Mouse (Mus musculus) myocyte (in vitro differentiated cells): ENCODE data around the gene Pitpnb. TPM values are rescaled to one million over a fixed set of nuclear protein-coding genes. Genes with fewer than 3 reads are reported as not detected.

ENCODE experiments used
- H3K27me3 ChIP-seq: one replicate; pipeline ENCODE4 v1.6.1; 2011; ENCODE audit not compliant: control insufficient read depth, insufficient read depth, insufficient read length
- H3K36me3 ChIP-seq: one replicate; pipeline ENCODE4 v1.6.1; 2011; ENCODE audit not compliant: control insufficient read depth, insufficient read depth
- H3K4me2 ChIP-seq: one replicate; pipeline ENCODE4 v1.6.1; 2011; ENCODE audit warnings: low read depth, control low read depth
- H3K4me3 ChIP-seq: one replicate; pipeline ENCODE4 v1.5.1; 2011; ENCODE audit warnings: mild to moderate bottlenecking, control low read depth, moderate library complexity
- H3K79me2 ChIP-seq: one replicate; pipeline ENCODE4 v1.6.1; 2011; ENCODE audit not compliant: control insufficient read depth, insufficient read depth
- H3ac ChIP-seq: one replicate; pipeline ENCODE4 v1.6.1; 2011; ENCODE audit not compliant: control insufficient read depth, insufficient read length
- CEBPB ChIP-seq: IDR thresholded peaks from 2 replicates; pipeline ENCODE4 v1.6.1; 2011; ENCODE audit warnings: mild to moderate bottlenecking, moderate library complexity; ENCODE audit not compliant: poor library complexity, insufficient read depth, severe bottlenecking
- E2F4 ChIP-seq: IDR thresholded peaks from one replicate; pipeline ENCODE4 v1.6.1; 2011; ENCODE audit warnings: mild to moderate bottlenecking, control low read depth, moderate library complexity; ENCODE audit not compliant: insufficient read depth
- MAX ChIP-seq: IDR thresholded peaks from one replicate; pipeline ENCODE4 v1.6.1; 2011; ENCODE audit warnings: low read depth, mild to moderate bottlenecking, control low read depth
- MYOD1 ChIP-seq, 3 experiments: IDR thresholded peaks; one replicate each; pipeline ENCODE4 v1.6.1; 2011; ENCODE audit warnings: control low read depth in 2 of 3, low read depth in 2 of 3, mild to moderate bottlenecking in 2 of 3, moderate library complexity in 1 of 3; ENCODE audit not compliant: insufficient read length in 2 of 3, control insufficient read depth in 1 of 3
- MYOG ChIP-seq, 3 experiments: IDR thresholded peaks; one replicate each; pipeline ENCODE4 v1.6.1; 2011; ENCODE audit warnings: control low read depth in 2 of 3, low read depth in 2 of 3, mild to moderate bottlenecking in 2 of 3; ENCODE audit not compliant: insufficient read length in 2 of 3, control insufficient read depth in 1 of 3, insufficient read depth in 1 of 3
- POLR2A ChIP-seq: IDR thresholded peaks from one replicate; pipeline ENCODE4 v1.6.1; 2011; ENCODE audit warnings: low read depth, mild to moderate bottlenecking, control low read depth, moderate library complexity; ENCODE audit not compliant: insufficient read length
- POLR2AphosphoS2 ChIP-seq: IDR thresholded peaks from one replicate; pipeline ENCODE4 v1.6.1; 2011; ENCODE audit warnings: low read depth, control low read depth; ENCODE audit not compliant: insufficient read length
- REST ChIP-seq: IDR thresholded peaks from one replicate; pipeline ENCODE4 v1.6.1; 2011; ENCODE audit warnings: mild to moderate bottlenecking, control low read depth, moderate library complexity; ENCODE audit not compliant: insufficient read depth, insufficient read length
- SRF ChIP-seq: IDR thresholded peaks from one replicate; pipeline ENCODE4 v1.6.1; 2011; ENCODE audit warnings: low read depth; ENCODE audit not compliant: control insufficient read depth, insufficient read length
- TCF12 ChIP-seq: IDR thresholded peaks from one replicate; pipeline ENCODE4 v1.6.1; 2011; ENCODE audit warnings: mild to moderate bottlenecking, control low read depth; ENCODE audit not compliant: poor library complexity, insufficient read depth, severe bottlenecking
- TCF3 ChIP-seq: IDR thresholded peaks from one replicate; pipeline ENCODE4 v1.6.1; 2011; ENCODE audit warnings: low read depth, control low read depth; ENCODE audit not compliant: insufficient read length
- USF1 ChIP-seq: IDR thresholded peaks from one replicate; pipeline ENCODE4 v1.6.1; 2011; ENCODE audit warnings: low read depth, mild to moderate bottlenecking, control low read depth, moderate library complexity
- polyA plus RNA-seq: library from polyadenylated mRNA; unstranded; fragments of >200 nt; fragmentation: generic; extraction: Trizol; gene quantifications from one replicate; pipeline ENCODE4 v1.2.1, GENCODE M21; 2012; ENCODE audit warnings: missing spikeins

The Pitpnb gene
- 52.2 TPM for polyA plus RNA-seq

DNA sequence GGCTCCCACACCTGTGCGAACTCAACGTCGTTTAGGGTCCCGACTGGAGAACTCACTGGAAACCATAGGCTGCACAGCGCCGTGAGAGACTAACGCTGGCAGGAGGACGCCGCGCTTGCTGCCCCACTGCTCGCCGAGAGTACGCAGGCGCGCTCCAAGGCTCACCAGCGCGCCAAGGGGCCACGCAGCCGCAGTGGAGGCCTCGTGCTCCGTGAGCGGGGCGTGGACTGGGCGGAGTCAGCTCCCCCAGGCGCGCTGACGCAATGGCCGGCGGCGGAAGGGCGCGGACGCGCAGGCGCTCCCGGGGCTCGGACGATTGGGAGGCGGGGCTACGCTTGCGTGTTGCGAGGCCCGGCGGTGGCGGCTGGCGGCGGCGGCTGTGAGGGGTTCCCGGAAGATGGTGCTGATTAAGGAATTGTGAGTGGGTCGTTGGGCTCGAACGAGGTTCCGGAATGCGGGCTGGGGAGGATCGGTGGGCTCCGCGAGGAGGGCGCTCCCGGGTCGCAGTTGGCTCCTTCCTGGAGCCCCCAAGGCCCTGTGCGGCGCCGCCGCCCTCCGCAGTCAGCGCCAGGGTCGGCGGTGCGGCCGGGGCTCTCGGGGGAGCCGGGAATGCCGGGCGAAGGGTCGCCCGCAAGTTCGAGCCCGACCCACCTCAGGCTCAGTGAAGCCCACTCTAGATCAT, at the start of gene Pitpnb:
TSS of gene Pitpnb (plus strand) at position 347 of the 682 bp plus-strand sequence.
- Histone ChIP-seq H3K79me2 (peaks cover 50% of the 10 kb centered on the region), H3K27me3 (no peaks in the 10 kb centered on the region), H3K4me3 (peak within 1 kb of the TSS; percentile 50), H3ac (peak within 1 kb of the TSS; percentile 56), H3K36me3 (peaks cover 6% of the 10 kb centered on the region), H3K4me2 (peak within 1 kb of the TSS; percentile 97)
- TF ChIP-seq E2F4 (peak; percentile 54), MYOG (IDR thresholded peaks at IDR 0.05; ENCODE audit: control insufficient read depth in 1 of 3, insufficient read depth in 1 of 3, insufficient read length in 2 of 3, low read depth in 2 of 3) (peak in 1 of 3 experiments; percentile 22), TCF12 (no peak), SRF (no peak), TCF3 (no peak), CEBPB (0 out of 2 replicates have a peak, but pooled peaks have one; percentile 5), POLR2AphosphoS2 (peak; percentile 97), MYOD1 (IDR thresholded peaks at IDR 0.05; ENCODE audit: control insufficient read depth in 1 of 3, insufficient read length in 2 of 3, low read depth in 2 of 3) (peak in 1 of 3 experiments; percentile 21), REST (peak; percentile 27), MAX (no peak), USF1 (no peak), POLR2A (peak; percentile 99)

DNA sequence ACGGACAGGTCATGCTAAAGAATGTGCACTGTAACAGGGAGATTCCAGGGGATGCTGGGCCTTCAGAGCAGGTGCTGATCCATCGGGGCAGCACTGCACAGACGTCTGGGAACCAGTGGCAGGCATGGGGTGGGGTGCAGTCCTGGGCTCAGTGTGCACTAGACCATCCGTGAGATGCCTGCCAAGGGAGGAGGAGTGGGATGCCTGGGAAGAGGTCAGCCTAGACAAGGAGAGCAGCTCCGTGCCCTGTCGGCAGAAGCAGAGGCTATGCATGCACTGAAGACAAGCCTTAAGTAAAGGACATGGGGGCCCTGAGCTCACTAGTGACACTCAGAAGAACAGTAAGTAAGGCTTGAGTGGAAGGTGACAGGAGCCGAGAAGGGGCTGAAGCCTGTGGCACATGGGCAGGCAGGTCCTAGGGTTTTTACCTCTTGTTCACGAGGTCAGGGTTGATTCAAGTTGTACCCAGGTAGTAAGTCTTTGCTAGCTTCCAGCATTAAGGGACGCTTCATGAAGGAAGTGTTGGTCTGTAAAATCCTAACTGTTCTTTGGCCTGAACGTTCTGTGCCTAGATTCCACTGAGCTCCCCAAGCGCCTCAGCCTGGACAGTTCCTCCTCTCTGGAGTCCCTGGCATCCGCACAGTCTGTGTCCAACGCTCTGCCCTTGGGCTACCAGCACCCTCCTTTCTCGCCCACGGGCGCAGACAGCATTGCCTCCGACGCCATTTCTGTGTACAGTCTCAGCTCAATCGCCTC, 46.0 kb upstream of the Pitpnb start:
- Histone ChIP-seq H3K4me2 (no peak overlapping the region), H3K27me3 (no peaks in the 10 kb centered on the region), H3ac (no peak overlapping the region), H3K36me3 (no peaks in the 10 kb centered on the region), H3K79me2 (no peaks in the 10 kb centered on the region), H3K4me3 (no peak overlapping the region)
- TF ChIP-seq REST (no peak), MYOG (IDR thresholded peaks at IDR 0.05; ENCODE audit: control insufficient read depth in 1 of 3, insufficient read depth in 1 of 3, insufficient read length in 2 of 3, low read depth in 2 of 3) (no peak), E2F4 (no peak), CEBPB (no peak), TCF12 (no peak), POLR2AphosphoS2 (no peak), POLR2A (no peak), MAX (no peak), USF1 (no peak), MYOD1 (IDR thresholded peaks at IDR 0.05; ENCODE audit: control insufficient read depth in 1 of 3, insufficient read length in 2 of 3, low read depth in 2 of 3) (no peak), TCF3 (no peak)

GRCm38 (mm10) chr5:111287571-111287970, 43.0 kb upstream of the Pitpnb start:
- TF ChIP-seq CEBPB: no peak
- Histone ChIP-seq H3K4me3 (no peak overlapping the region), H3K79me2 (no peaks in the 10 kb centered on the region), H3ac (no peak overlapping the region), H3K36me3 (no peaks in the 10 kb centered on the region), H3K27me3 (peaks cover 7% of the 10 kb centered on the region), H3K4me2 (no peak overlapping the region)

DNA sequence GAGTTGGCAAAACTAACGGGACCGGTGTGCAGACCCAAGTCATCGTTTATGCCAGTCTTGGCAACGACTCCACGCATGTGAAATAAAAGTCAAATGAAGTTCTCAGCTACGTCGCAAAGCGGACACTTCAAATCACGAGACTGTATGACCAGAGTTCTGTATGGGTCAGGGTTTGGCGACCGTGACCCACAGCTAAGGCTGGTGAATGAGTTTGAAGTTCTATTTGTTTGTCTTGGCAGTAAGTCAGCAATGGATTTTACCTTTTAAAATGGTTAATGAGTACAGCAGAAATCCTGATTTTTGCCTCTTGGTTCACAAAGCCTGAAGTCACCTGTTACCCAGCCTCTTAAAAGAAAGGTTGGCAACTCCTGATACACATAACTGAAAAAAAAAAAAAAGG, 42.1 kb upstream of the Pitpnb start:
- no peak overlapping the region for H3K4me3 ChIP-seq
- H3ac ChIP-seq: no peak overlapping the region
- no peaks in the 10 kb centered on the region for H3K79me2 ChIP-seq
- no peak for TF ChIP-seq MAX
- peaks cover 7% of the 10 kb centered on the region for H3K27me3 ChIP-seq
- H3K36me3 ChIP-seq: no peaks in the 10 kb centered on the region
- no peak overlapping the region for H3K4me2 ChIP-seq

DNA sequence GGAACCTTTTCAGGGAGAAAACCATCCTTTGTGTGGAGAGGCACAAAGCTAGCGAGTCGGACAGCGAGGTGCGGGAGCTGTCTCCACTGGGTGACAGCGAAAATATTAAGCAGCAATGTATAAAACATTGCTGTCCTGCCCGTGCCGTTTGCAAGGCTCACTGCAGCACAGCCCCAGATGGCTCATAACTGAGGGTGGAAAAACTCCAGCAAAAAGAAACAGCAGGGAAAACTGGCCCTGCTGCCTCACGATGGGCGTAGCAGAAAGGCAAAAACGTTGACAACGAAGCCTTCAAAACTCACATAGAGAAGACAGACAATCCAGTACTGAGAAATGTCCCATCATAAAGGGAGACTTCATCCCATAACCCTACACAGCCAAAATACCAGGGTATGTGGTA, 40.5 kb upstream of the Pitpnb start:
- Histone ChIP-seq H3K4me3 (no peak overlapping the region), H3K79me2 (no peaks in the 10 kb centered on the region), H3K27me3 (peaks cover 7% of the 10 kb centered on the region), H3K36me3 (no peaks in the 10 kb centered on the region), H3ac (no peak overlapping the region), H3K4me2 (no peak overlapping the region)
- no peak for TF ChIP-seq POLR2AphosphoS2
- no peak for TF ChIP-seq USF1
- TF ChIP-seq TCF3: no peak
- no peak for TF ChIP-seq MAX
- TF ChIP-seq REST: no peak
- TF ChIP-seq MYOG (IDR thresholded peaks at IDR 0.05; ENCODE audit: control insufficient read depth in 1 of 3, insufficient read depth in 1 of 3, insufficient read length in 2 of 3, low read depth in 2 of 3): no peak
- no peak for TF ChIP-seq CEBPB
- no peak for TF ChIP-seq SRF
- no peak for TF ChIP-seq TCF12
- no peak for TF ChIP-seq E2F4
- no peak for TF ChIP-seq POLR2A
- TF ChIP-seq MYOD1 (IDR thresholded peaks at IDR 0.05; ENCODE audit: control insufficient read depth in 1 of 3, insufficient read length in 2 of 3, low read depth in 2 of 3): no peak
